Mouse (Mus musculus): ENCODE measurements around the gene Pzp.

Pzp gene

DNA sequence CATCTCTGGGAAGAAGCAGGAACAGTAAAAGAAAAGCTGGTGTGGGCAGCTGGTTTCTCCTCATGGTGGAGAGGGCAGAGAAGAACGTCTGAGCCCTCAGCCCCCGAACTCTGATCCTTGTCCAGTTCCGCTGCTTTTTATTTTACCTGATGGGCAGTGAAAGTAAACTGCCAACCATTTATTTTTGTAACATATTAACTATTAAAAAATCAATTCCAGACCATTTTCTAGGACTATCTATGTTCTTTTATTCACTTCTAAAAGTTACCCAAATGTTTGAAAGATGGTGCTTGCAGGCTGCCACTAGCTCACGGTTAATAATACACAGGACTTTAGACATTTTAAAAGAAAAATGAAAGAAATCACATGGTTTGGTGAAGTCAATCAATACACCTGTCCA lies at the start of gene Pzp:
Gene Pzp (minus strand): TSS at position 120 of the 400 bp plus-strand sequence.
- DNase-seq (ENCODE audit: low read depth, low spot score): no peak

DNA sequence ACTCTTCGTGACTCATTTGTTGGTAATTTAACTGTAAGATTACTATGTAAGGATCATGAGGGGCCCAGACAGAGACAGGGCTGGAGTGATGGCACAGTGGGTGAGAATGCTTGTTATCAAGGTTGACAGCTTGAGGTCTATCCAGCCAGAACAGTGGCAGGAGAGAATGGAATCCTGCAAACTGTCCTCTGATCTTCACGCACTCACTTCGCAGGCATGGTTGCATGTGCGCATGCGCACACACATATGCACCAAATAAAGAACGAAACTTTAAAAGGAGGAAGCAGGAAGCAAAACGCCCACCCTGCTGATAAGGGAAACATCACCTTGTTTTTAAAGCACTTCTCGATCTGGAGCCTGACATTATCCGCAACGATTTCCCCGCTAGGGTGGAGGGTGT lies 40.1 kb upstream of the Pzp start:
- no peak for DNase-seq (ENCODE audit: low read depth, low spot score)

DNA sequence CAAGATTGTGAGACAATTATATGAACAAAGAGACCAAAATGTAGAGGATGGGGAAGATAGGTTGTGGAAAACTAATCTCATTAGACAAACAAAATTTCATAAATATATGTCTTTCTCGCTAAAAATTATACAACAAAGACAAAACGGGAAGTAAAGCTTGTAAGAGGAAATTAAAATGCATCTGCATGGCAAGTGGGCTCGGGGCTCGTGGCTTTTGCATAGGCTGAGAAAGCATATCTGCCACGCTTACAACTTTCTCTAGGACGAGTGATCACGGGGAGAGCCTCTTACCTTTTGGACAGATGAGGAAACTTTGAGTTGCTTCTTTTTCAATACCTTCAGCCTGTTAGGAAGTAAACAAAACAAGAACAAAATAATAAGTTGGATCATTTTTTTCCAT lies 27.5 kb upstream of the Pzp start:
- no peak for DNase-seq (ENCODE audit: low read depth, low spot score)

DNA sequence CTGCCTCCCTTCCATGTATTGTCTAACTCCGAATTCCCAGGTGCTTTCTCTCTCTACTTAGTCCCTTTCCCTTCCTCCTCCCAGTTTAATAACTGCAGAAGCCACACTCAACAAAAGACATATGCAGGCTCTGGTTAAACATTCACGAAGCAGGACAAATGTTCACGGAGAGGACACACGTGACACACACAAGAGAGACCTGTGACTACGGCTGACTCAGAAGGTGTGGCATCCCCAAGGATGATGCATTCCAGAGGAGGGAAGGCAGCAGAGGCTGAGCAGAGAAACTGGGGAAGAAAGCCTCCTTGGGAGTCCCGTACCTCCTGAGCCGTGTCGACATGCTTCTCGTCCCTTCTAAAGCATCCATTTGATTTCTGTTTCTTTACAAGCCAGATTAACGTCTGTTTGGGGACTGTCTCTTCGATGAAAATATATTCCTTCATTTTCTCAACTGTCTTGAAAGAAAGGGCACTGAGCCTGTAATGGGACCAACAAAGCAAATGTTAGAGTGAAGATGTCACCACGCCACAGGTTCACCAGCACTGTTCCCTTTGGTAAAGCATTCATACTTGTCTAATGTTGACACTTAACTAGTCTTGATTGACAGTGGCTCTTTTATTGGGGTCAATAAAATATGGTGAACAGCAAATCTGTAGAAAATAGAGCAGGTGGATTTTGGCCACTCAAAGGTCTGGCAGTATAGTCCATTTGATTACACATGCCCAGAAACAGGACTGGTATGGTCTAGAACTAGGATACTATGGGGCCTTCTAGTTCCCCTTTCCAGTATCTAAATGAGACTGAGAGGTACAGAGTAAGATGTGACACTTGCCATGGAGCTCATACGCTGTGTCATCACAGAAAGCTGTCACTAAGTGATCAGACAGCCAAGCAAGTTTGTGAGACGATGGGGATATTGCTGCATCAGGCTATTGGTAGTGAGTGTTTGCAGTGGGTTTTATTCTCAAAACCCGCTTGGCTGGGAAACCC lies 23.2 kb upstream of the Pzp start:
- DNase-seq (ENCODE audit: low read depth, low spot score): no peak

DNA sequence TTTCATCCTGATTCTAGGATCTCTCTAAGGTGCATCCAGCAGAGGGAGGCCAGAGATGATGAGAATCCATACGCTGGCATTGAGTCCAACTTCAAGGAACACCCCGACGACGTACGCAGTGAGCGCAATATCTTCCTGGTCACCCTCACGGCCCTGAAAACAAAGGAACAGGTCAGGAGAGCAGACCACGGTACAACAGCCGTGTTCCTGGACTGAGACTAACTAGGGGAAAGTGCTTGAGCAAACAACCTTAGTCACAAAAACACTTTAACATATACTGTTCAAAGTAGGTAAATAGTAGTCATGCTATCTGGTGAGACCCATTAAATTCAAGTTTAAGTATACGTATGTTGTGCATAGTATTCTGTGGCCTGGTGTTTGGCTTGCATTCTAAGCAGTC lies 22.0 kb upstream of the Pzp start:
- no peak for DNase-seq (ENCODE audit: low read depth, low spot score)

DNA sequence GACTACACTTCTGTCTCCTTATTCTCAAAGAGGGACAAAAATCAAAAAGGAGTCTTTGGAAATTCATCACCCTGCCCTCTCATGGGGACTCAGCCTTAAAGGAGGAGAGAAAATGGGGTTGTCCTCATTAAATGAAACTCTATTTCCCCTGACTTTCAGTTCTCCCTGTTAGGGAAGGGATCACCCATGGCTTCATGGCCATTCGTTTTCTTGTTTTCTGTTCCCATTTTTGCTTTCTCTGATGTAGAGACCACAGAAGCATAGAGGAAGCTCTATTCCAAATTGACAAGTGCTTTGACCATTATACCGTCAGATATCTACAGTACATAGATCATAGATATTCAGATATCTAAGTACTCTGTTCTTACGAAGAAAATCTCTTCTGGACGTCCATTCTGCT lies 18.9 kb upstream of the Pzp start:
- no peak for DNase-seq (ENCODE audit: low read depth, low spot score)

DNA sequence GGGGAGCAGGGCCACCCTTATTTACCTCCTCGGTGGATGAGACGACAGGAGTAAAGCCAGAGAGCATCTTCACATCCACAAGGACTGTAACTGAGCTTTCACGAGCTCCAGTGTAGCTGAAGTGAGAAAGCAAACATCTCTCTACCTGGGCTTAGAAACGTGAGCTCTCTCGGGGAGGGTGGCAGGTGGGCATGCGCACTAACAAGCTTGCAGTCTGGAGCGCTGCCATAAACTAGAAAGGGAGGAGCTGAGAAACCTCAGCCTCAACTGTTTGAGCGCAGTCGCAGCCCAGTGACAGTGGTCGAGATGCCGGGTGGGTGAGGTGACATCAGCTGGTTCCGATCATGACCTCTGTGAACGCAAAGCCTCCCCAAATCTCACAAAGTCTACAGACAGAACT lies 16.7 kb upstream of the Pzp start:
- no peak for DNase-seq (ENCODE audit: low read depth, low spot score)

DNA sequence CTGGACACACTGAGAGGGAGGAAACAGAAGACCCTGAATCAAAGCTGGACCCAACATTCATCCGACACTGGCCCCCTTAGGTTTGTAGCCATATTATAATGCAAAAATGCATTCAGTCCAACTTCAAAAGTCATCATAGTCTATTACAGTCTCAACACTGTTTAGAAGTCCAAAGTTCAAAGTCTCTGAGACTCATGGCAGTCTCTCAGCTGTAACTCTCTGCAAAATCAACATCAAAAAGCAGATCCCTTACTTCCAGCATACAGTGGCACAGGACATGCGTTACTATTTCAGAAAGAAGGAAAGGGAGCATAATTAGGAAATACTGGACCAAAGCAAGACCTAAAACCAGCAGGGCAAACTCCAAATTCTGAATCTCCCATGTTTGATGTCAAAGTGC lies 8.7 kb upstream of the Pzp start:
- no peak for DNase-seq (ENCODE audit: low read depth, low spot score)

DNA sequence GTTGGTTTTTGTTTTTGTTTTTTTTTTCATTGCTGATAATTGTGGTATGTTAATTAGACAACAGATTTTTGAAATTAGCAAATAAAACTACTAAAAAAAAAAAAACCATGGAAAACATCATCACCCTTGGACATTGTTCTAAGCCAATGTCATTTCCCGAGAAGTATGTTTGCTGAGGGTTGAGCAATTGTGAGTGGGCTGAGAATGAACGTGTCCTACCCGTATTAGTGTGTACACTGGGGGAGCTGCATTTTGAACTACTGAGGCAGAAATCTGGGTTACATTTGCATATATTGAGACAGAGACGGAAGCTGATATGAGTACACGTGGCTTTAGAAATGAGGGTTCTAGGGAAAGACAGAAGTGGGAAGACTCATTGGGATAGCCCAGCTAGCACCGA lies 6.8 kb upstream of the Pzp start:
- DNase-seq (ENCODE audit: low read depth, low spot score): no peak

DNA sequence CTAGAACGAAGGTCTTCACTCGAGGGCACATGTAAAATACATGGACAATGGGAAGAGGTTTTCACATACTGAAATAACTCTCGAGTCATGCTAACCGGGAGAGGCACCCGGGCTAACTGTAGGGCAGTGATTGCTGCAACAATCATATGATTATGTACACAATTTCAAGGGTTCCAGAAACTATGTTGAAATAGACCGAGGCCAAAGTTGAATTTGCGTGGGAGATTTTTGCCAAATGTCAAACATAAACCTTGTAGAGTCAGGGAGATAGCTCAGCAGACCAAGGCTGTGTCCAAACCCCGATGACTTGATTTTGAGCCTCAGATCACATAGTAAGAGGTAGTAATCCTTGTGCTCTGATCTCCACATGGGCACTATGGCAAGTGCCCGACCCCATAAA lies 6.2 kb upstream of the Pzp start:
- no peak for DNase-seq (ENCODE audit: low read depth, low spot score)

DNA sequence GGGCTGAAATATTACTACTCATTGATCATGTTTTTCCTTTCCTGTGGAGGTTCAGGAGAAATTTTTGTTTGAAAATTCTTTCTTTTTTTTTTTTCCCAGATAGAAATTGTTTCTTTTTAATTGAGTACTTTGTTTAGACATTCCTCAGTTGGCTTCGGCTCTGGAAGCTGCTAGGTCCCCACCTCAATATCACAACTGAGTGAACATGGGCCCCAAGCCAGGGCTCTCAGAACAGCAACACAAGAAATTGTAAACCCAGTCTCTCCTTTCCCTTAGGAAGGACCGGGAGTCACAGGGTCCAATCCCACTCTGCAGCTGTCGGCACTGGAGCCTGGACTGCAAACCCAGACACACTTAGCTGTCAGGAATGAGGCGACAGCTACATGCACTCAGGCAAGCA lies 2.0 kb upstream of the Pzp start:
- DNase-seq (ENCODE audit: low read depth, low spot score): no peak

DNA sequence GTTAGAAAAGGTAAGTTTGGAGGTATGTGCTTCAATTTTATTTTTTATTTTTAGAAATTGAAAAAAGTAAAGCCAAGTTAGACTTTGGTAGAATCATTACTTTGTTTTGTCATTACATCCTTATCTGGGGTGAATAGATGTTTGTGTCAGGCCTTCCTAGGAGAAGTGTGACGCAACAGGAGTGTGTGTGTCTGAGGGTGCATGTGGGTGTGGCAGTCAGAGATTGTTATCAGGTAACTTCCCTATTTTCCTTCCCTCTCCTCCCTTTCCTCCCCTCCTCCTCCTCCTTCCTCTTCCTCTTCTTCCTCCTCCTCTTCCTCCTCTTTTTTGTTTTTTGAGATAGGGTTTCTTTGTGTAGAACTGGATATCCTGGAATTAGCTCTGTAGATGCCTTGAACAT lies 590 bp upstream of the Pzp start:
- no peak for DNase-seq (ENCODE audit: low read depth, low spot score)

DNA sequence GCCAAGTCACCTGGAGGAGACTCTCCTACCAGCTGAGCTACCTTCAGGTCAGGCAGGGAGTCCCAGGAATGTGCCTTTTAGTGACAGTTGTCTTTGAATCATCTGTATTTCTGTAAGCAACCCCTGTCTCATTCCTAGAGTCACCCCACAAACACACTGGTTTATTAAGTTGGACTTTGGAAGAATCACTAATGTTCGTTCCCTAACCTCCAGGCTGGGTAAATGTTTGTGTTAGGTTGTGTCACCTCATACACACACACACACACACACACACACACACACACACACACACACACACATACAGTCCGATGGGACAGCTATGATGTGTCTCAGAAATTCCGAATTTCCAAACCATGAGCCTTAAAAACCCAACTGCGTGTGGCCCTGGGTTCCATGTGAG lies 719 bp downstream of the Pzp start:
- no peak for DNase-seq (ENCODE audit: low read depth, low spot score)

DNA sequence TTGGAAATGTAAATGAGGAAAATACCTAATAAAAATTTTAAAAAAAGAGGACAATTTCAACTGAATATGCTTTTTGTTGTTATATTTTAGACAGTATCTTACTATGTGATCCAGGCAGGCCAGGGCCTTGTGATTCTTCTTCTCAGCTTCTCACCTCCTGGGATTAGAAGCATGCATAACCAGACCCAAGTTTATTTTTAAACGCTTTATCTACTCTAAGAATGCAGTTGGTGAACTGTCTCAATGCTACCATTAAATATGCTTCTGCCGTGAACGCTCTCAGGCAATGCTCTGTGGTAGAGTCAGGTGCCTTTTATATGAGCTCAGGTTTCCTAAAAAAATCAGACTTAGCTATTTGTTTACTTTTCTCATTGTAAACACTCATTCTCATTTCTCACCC lies 3.2 kb downstream of the Pzp start:
- DNase-seq (ENCODE audit: low read depth, low spot score): no peak

DNA sequence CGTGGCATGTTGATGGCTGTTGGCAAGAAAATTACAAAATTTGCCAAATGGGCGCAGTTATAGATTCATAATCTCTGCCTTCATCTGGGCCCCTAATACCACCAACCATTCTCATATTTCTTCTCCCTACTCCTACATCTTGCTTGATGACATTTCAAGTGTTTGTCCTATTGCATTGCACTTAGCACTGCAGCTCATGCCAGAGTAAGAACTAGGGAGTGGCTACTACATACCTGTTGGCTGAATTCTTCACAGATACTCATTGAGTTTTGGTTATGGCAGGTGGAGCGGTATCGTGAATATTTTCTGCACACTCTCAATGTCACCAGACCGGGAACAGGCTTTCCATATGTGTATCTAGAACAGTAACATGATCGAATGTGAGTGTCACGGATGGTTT lies 7.4 kb downstream of the Pzp start:
- DNase-seq (ENCODE audit: low read depth, low spot score): no peak

DNA sequence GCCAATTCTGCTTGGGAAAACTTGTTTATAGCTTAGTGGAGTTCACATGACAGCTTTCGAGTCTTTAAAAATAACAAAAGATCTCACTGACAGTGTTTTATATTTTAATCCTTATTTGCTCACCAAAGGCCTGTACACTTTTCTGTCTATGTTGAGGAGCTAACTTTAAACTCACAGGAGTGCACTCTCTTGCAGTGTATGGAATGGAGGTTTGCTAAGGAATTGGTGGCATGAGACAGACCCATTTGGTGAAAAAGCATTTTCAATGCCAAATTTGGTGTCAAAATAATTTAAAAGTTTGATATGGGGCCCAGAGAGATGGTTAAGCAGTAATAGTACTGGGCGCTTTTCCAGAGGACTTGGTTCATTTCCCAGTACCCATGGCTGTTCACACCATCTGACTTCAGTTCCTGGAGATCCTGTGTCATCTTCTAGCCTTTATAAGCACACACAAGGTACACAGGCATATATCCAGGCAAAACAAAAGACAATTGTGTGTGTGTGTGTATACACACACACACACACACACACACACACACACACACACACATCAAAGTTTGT lies 20.8 kb downstream of the Pzp start:
- DNase-seq (ENCODE audit: low read depth, low spot score): no peak

DNA sequence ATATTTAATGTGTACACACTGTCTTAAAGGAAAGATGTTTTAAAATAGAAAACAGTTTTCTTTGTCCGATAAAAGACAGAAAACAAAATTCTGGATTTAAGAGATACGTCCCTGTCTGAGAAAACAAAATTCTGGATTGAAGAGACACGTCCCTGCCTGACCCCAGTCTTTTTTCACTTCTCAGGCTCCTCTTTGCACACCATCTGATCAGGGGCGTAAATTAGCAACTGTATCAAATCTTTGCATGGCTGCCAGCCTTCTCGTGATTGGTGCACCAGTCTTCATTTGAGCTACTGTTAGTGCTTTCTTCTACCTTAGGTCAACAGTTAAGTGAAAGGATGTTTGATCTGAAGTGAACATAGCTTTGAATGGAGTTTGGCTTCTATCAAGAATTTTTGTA lies 21.8 kb downstream of the Pzp start:
- DNase-seq (ENCODE audit: low read depth, low spot score): no peak

DNA sequence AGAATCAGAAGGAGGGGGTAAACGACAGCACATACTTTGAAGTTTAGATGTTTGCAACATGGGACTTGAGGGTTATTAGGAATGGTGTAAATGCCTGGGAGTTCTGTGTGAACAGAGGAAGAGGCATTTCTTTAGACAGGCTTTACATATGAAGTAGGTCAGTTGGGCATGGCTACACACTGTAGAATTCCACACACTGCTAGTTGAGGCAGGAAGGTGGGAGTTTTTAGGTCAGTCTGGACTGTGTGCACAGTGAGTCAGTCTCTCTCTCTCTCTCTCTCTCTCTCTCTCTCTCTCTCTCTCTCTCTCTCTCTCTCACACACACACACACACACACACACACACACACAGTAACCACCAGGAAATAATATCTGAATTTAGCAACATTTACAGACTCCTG lies 31.2 kb downstream of the Pzp start:
- no peak for DNase-seq (ENCODE audit: low read depth, low spot score)

DNA sequence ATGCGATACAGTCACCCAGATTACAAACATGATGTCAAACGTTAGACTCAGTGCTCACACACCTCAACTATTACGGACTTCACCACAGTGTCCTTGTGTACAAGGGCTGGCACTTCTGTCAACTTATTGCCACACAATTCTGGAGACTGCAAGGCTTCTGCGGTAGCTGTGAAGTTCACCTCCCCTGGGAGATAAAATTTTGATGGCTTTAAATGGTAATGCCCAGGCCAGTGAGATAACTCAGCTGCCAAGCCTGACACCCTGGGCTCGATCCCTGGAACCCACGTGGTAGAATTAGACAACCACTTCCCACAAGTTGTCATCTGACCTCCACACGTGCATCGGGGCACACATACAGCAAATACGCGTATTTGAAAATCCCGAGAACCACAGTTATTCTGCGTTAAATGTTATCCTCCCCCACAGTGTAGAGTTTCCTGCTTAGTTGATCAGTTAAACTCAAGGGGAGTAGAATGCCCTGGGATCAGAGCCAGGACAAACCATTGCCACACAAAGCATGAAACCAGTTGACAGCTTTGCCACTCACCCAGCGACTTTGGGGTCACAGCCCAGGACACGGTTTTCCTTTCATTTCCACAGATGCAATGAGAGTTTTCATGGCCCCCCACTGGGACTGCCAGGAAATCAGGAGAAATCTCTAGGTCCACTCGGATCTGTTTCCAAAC lies 31.7 kb downstream of the Pzp start:
- no peak for DNase-seq (ENCODE audit: low read depth, low spot score)

DNA sequence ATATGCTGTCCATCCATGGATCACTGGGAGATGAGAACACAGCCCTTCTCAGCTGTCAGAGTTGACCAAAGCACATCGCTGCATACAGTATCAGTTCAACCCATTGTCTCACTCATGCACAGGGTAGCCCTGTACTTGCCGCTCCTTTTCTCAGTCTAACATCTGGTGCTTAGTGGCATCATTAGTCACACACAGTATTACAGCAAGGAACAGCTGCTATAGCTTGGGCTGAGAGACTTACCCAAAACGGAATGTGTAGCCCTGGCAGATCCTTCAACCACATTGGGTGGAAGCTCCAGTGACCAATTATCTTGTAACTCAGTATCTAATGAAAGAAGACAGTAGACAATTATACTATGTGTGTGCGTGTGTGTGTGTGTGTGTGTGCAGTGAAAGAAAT lies 34.6 kb downstream of the Pzp start:
- DNase-seq (ENCODE audit: low read depth, low spot score): no peak

DNA sequence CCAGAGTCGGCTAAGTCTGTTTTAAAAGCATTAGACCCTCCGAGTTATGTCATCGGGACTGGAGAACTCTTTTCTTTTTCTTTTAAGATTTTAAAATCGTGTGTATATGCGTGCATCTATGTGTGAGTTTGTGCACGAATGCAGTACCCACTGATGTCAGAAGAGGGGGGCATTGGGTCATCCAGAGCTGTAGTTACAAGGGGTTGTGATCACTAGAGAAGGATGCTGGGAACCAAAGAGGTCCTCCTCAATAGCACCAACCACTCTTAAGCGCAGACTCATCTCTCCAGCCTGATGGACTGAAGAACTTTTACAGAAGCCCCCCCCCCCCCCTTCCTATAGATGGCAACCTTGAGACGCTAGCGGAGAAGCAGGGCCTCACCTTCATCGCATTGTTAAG lies 36.4 kb downstream of the Pzp start:
- no peak for DNase-seq (ENCODE audit: low read depth, low spot score)

DNA sequence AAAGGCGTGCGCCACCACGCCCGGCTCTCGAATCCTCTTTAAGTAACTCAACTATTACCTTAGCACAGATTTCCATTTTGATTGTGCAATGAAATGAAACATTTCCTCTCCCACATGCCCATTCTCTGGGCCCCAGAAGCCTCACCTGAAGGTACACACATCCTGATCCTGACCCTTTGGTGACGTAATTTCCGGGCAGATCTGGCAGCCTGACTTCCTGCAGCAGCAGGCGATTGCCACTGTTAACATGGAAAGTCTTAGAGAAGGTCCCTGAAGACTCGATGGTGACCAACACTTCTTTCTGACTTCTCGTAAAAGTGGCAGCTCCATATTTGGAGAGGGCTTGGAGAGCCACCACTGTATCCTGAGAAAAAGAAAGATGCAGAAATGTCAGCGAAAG lies 38.8 kb downstream of the Pzp start:
- DNase-seq (ENCODE audit: low read depth, low spot score): no peak
